Mouse (Mus musculus) kidney, embryonic 15.5 days (tissue): ENCODE results near the gene Golph3. TPM values are rescaled to one million over a fixed set of nuclear protein-coding genes. Genes with fewer than 3 reads are reported as not detected.

Experiments used
- ATAC-seq: fragments of 200-750 bp; cut with Nextera tagmentation; replicated peaks from 2 replicates; pipeline ENCODE4 v1.8.0; 2017; ENCODE audit warnings: moderate TSS enrichment; ENCODE audit not compliant: low FRiP score
- H3K27ac ChIP-seq: fragments of 300-500 bp; sonication (generic); 2 replicates; pipeline ENCODE4 v1.5.1; 2015; ENCODE audit warnings: mild to moderate bottlenecking, inconsistent platforms
- H3K27me3 ChIP-seq: fragments of 300-500 bp; sonication (generic); 2 replicates; pipeline ENCODE4 v1.6.1; 2015; ENCODE audit warnings: inconsistent platforms
- H3K36me3 ChIP-seq: fragments of 300-500 bp; sonication (generic); 2 replicates; pipeline ENCODE4 v1.6.1; 2015; ENCODE audit warnings: inconsistent platforms
- H3K4me1 ChIP-seq: fragments of 300-500 bp; sonication (generic); 2 replicates; pipeline ENCODE4 v1.6.1; 2015; ENCODE audit warnings: inconsistent platforms
- H3K4me2 ChIP-seq: fragments of 300-500 bp; sonication (generic); 2 replicates; pipeline ENCODE4 v1.6.1; 2015; ENCODE audit warnings: moderate library complexity, mild to moderate bottlenecking, inconsistent platforms
- H3K4me3 ChIP-seq: fragments of 300-500 bp; sonication (generic); replicated peaks from 2 replicates; pipeline ENCODE4 v1.5.1; 2015; ENCODE audit warnings: mild to moderate bottlenecking, inconsistent platforms
- H3K9ac ChIP-seq: fragments of 300-500 bp; sonication (generic); 2 replicates; pipeline ENCODE4 v1.6.1; 2015; ENCODE audit warnings: mild to moderate bottlenecking, inconsistent platforms
- H3K9me3 ChIP-seq: fragments of 300-500 bp; sonication (generic); replicated peaks from 2 replicates; pipeline ENCODE4 v1.6.1; 2016; ENCODE audit warnings: inconsistent platforms
- whole genome bisulfite sequencing: fragments of 180-500 bp; shearing (Covaris S2); methylation state at CpG from one replicate; pipeline ENCODE4 v1.1.7; 2015; ENCODE audit warnings: mixed read lengths; 5-methylcytosine and 5-hydroxymethylcytosine counted together
- polyA plus RNA-seq: library from polyadenylated mRNA; unstranded; fragments of >200 nt; fragmentation: Nextera tagmentation; extraction: Ambion mirVana; gene quantifications from 2 replicates; pipeline ENCODE4 v1.2.1, GENCODE M21; 2015

Gene Golph3
- polyA plus RNA-seq, 1 experiment from 2014 or later: 84.5 TPM

GRCm38 (mm10) chr15:12341401-12341758, 20.1 kb downstream of the Golph3 start:
- H3K36me3 ChIP-seq: peaks cover 40% of the 10 kb centered on the region

GRCm38 (mm10) chr15:12346916-12347315, 25.7 kb downstream of the Golph3 start:
- ATAC-seq: no peak
- Histone ChIP-seq H3K4me3 (no peak overlapping the region), H3K4me2 (no peak overlapping the region), H3K27ac (no peak overlapping the region), H3K9me3 (no peaks in the 10 kb centered on the region), H3K9ac (no peak overlapping the region), H3K4me1 (no peaks in the 10 kb centered on the region), H3K27me3 (no peaks in the 10 kb centered on the region), H3K36me3 (peaks cover 70% of the 10 kb centered on the region)
- WGBS: 96% methylated on average over 3 of the region's 3 CpGs

More at GRCm38 (mm10) chr15:12341401-12341758, 20.1 kb downstream of the Golph3 start:
- Histone ChIP-seq H3K9me3 (no peaks in the 10 kb centered on the region), H3K4me3 (no peak overlapping the region), H3K4me1 (0 out of 2 replicates have a peak, but pooled peaks cover 4% of the 10 kb centered on the region), H3K27ac (no peak overlapping the region), H3K27me3 (no peaks in the 10 kb centered on the region), H3K4me2 (no peak overlapping the region), H3K9ac (no peak overlapping the region)
- WGBS: 69% methylated on average over 4 of the region's 4 CpGs
- ATAC-seq: no peak

GRCm38 (mm10) chr15:12348950-12349349, 27.7 kb downstream of the Golph3 start:
- Histone ChIP-seq H3K9ac (no peak overlapping the region), H3K36me3 (peaks cover 72% of the 10 kb centered on the region), H3K4me2 (no peak overlapping the region), H3K9me3 (no peaks in the 10 kb centered on the region), H3K4me1 (no peaks in the 10 kb centered on the region), H3K4me3 (no peak overlapping the region), H3K27ac (no peak overlapping the region), H3K27me3 (no peaks in the 10 kb centered on the region)
- 68% methylated on average over 3 of the region's 3 CpGs for WGBS
- no peak for ATAC-seq

GRCm38 (mm10) chr15:12349840-12350239, 28.6 kb downstream of the Golph3 start:
- no peak overlapping the region for H3K9ac ChIP-seq
- WGBS: 88% methylated on average over 5 of the region's 5 CpGs
- no peak overlapping the region for H3K4me3 ChIP-seq
- H3K4me1 ChIP-seq: no peaks in the 10 kb centered on the region
- H3K27me3 ChIP-seq: no peaks in the 10 kb centered on the region
- H3K36me3 ChIP-seq: peaks cover 72% of the 10 kb centered on the region
- no peaks in the 10 kb centered on the region for H3K9me3 ChIP-seq
- H3K27ac ChIP-seq: no peak overlapping the region
- no peak overlapping the region for H3K4me2 ChIP-seq
- ATAC-seq: no peak

- H3K36me3 ChIP-seq: peaks cover 77% of the 10 kb centered on the region
- no peak overlapping the region for H3K4me3 ChIP-seq
- no peaks in the 10 kb centered on the region for H3K27me3 ChIP-seq
- 97% methylated on average over 7 of the region's 7 CpGs for WGBS
- no peaks in the 10 kb centered on the region for H3K9me3 ChIP-seq
- H3K9ac ChIP-seq: no peak overlapping the region
- no peak overlapping the region for H3K4me2 ChIP-seq
- no peak for ATAC-seq
- H3K27ac ChIP-seq: no peak overlapping the region
- H3K4me1 ChIP-seq: no peaks in the 10 kb centered on the region
Observed at GRCm38 (mm10) chr15:12351470-12351869, 30.2 kb downstream of the Golph3 start.

GRCm38 (mm10) chr15:12354281-12354810, 33.1 kb downstream of the Golph3 start:
- no peak overlapping the region for H3K9ac ChIP-seq
- no peak for ATAC-seq
- no peaks in the 10 kb centered on the region for H3K9me3 ChIP-seq
- no peaks in the 10 kb centered on the region for H3K4me1 ChIP-seq
- H3K4me2 ChIP-seq: no peak overlapping the region
- no peak overlapping the region for H3K4me3 ChIP-seq
- H3K36me3 ChIP-seq: peaks cover 93% of the 10 kb centered on the region
- H3K27ac ChIP-seq: no peak overlapping the region
- WGBS: 92% methylated on average over 2 of the region's 2 CpGs
- H3K27me3 ChIP-seq: no peaks in the 10 kb centered on the region

GRCm38 (mm10) chr15:12355261-12355660, 34.0 kb downstream of the Golph3 start:
- no peaks in the 10 kb centered on the region for H3K27me3 ChIP-seq
- no peak for ATAC-seq
- H3K27ac ChIP-seq: no peak overlapping the region
- H3K36me3 ChIP-seq: peaks cover 91% of the 10 kb centered on the region
- 93% methylated on average over 6 of the region's 6 CpGs for WGBS
- H3K4me3 ChIP-seq: no peak overlapping the region
- H3K9me3 ChIP-seq: no peaks in the 10 kb centered on the region
- H3K4me2 ChIP-seq: no peak overlapping the region
- H3K9ac ChIP-seq: no peak overlapping the region
- H3K4me1 ChIP-seq: no peaks in the 10 kb centered on the region

GRCm38 (mm10) chr15:12355907-12356306, 34.7 kb downstream of the Golph3 start:
- 80% methylated on average over 7 of the region's 7 CpGs for WGBS
- Histone ChIP-seq H3K4me2 (no peak overlapping the region), H3K9ac (no peak overlapping the region), H3K27ac (no peak overlapping the region), H3K36me3 (peaks cover 93% of the 10 kb centered on the region), H3K27me3 (no peaks in the 10 kb centered on the region), H3K9me3 (no peaks in the 10 kb centered on the region), H3K4me1 (no peaks in the 10 kb centered on the region), H3K4me3 (no peak overlapping the region)
- no peak for ATAC-seq

- H3K4me2 ChIP-seq: no peak overlapping the region
- H3K27ac ChIP-seq: no peak overlapping the region
- H3K4me1 ChIP-seq: no peaks in the 10 kb centered on the region
- H3K4me3 ChIP-seq: no peak overlapping the region
- no peak overlapping the region for H3K9ac ChIP-seq
- H3K27me3 ChIP-seq: no peaks in the 10 kb centered on the region
- no peaks in the 10 kb centered on the region for H3K9me3 ChIP-seq
- ATAC-seq: no peak
- H3K36me3 ChIP-seq: peaks cover 89% of the 10 kb centered on the region
Observed at GRCm38 (mm10) chr15:12357459-12357858, 36.2 kb downstream of the Golph3 start.

GRCm38 (mm10) chr15:12358384-12358783, 37.1 kb downstream of the Golph3 start:
- WGBS: 93% methylated on average over 5 of the region's 5 CpGs
- Histone ChIP-seq H3K4me3 (no peak overlapping the region), H3K9me3 (no peaks in the 10 kb centered on the region)

GRCm38 (mm10) chr15:12360519-12361212, 39.4 kb downstream of the Golph3 start:
- no peaks in the 10 kb centered on the region for H3K4me1 ChIP-seq
- ATAC-seq: no peak
- H3K36me3 ChIP-seq: peaks cover 70% of the 10 kb centered on the region
- H3K9ac ChIP-seq: no peak overlapping the region
- no peak overlapping the region for H3K4me3 ChIP-seq
- no peak overlapping the region for H3K27ac ChIP-seq
- no peak overlapping the region for H3K4me2 ChIP-seq
- H3K9me3 ChIP-seq: no peaks in the 10 kb centered on the region
- WGBS: 77% methylated on average over 19 of the region's 19 CpGs
- H3K27me3 ChIP-seq: no peaks in the 10 kb centered on the region

More at GRCm38 (mm10) chr15:12358384-12358783, 37.1 kb downstream of the Golph3 start:
- Histone ChIP-seq H3K9ac (no peak overlapping the region), H3K4me1 (no peaks in the 10 kb centered on the region), H3K27ac (no peak overlapping the region), H3K36me3 (peaks cover 85% of the 10 kb centered on the region), H3K4me2 (no peak overlapping the region), H3K27me3 (no peaks in the 10 kb centered on the region)
- ATAC-seq: no peak

- WGBS: 89% methylated on average over 14 of the region's 14 CpGs
- H3K27me3 ChIP-seq: no peaks in the 10 kb centered on the region
- H3K4me2 ChIP-seq: no peak overlapping the region
- peaks cover 4% of the 10 kb centered on the region; the same call in 1 of the 2 replicates for H3K4me1 ChIP-seq
- no peak overlapping the region for H3K27ac ChIP-seq
- ATAC-seq: no peak
- H3K9ac ChIP-seq: no peak overlapping the region
- H3K9me3 ChIP-seq: no peaks in the 10 kb centered on the region
- peaks cover 61% of the 10 kb centered on the region for H3K36me3 ChIP-seq
- H3K4me3 ChIP-seq: no peak overlapping the region
Observed at GRCm38 (mm10) chr15:12362001-12362700, 40.9 kb downstream of the Golph3 start.
